8 mouse cellular contexts compared by ENCODE assay signal in genomic region chr19:15984449-15985171, GRCm38 (mm10). TPM values are rescaled to one million over a fixed set of nuclear protein-coding genes. Genes with fewer than 3 reads are reported as not detected.
DNase-seq lines count a peak whose midpoint lies in the region; ATAC-seq lines count a peak whose summit lies in the region.

Gene Cep78 (minus strand): TSS chr19:15984989.

- WGBS in hindbrain, embryonic 16.5 days = under 1% methylated on average over 86 of the region's 88 CpGs
- 2% methylated on average over 79 of the region's 88 CpGs for WGBS in macrophage (ENCODE audit: missing documents)

- peak within 1 kb of the TSS; percentile 93 for H3K27ac ChIP-seq in hindbrain, embryonic 16.5 days (ENCODE audit: low read depth, low read length)
- no peak within 1 kb of the TSS for H3K27ac ChIP-seq in macrophage

- no peaks in the 10 kb centered on the region for H3K27me3 ChIP-seq in hindbrain, embryonic 16.5 days (replicated peaks; ENCODE audit: control insufficient read depth, insufficient read depth, low read length)

- peak; percentile 89 for DNase-seq in R1 (ENCODE audit: low read depth, low spot score)
- DNase-seq in cerebellum, postnatal 25 days = peak; percentile 95 to 98
- peak; percentile 89 to 94 for DNase-seq in frontal cortex, postnatal 36 days (ENCODE audit: low spot score in 2 of 2)
- peak; percentile 87 to 93 for DNase-seq in left cerebral cortex, adult 18-20 months (ENCODE audit: low spot score in 2 of 2)
- DNase-seq in right cerebral cortex, adult 18-20 months = peak; percentile 95
- DNase-seq in urinary bladder, postnatal 10 days (ENCODE audit: low spot score) = peak; percentile 63

- H3K4me2 ChIP-seq in hindbrain, embryonic 16.5 days (ENCODE audit: low read length) = peak within 1 kb of the TSS; percentile 86

- H3K4me3 ChIP-seq in hindbrain, embryonic 16.5 days (ENCODE audit: low read length) = peak within 1 kb of the TSS; percentile 68
- H3K4me3 ChIP-seq in macrophage (ENCODE audit: inconsistent target) = peak within 1 kb of the TSS; percentile 49

- H3K79me2 ChIP-seq in macrophage (ENCODE audit: inconsistent target) = no peaks in the 10 kb centered on the region; the same call in 1 of the 2 replicates

- no peaks in the 10 kb centered on the region for H3K9me3 ChIP-seq in hindbrain, embryonic 16.5 days (ENCODE audit: control insufficient read depth, low read length)

- H3K9ac ChIP-seq in hindbrain, embryonic 16.5 days (ENCODE audit: low read depth, low read length) = peak within 1 kb of the TSS; percentile 96

- no peaks in the 10 kb centered on the region for H3K36me3 ChIP-seq in hindbrain, embryonic 16.5 days (ENCODE audit: control insufficient read depth, insufficient read depth, low read length)
- no peaks in the 10 kb centered on the region for H3K36me3 ChIP-seq in macrophage (ENCODE audit: inconsistent target)

- H3K4me1 ChIP-seq in hindbrain, embryonic 16.5 days (ENCODE audit: control insufficient read depth, insufficient read depth, low read depth, low read length) = peaks cover 20% of the 10 kb centered on the region

- ATAC-seq in hindbrain, embryonic 16.5 days = peak; percentile 95

RNA-seq across cellular contexts. Expression of gene Cep78, which starts in this region (rescaled TPM):
- polyA plus RNA-seq in hindbrain, embryonic 16.5 days (2015; fragmentation: Nextera tagmentation; extraction: Ambion mirVana) = 24.1 and 24.4 TPM in 2 replicates
- total RNA-seq in left cerebral cortex, adult 18-20 months (2021) = 1 to 10 TPM; 9.3 to 9.9 TPM
- total RNA-seq in macrophage (2018; cell fraction: chromatin; rRNA removed) = 10 to 100 TPM in 15 of 26 experiments, 1 to 10 TPM in 11; 1.8 to 18.8 (median 12.6) TPM
- total RNA-seq in macrophage (2018; cell fraction: cytosol; rRNA removed) = 1 to 10 TPM; 1.3 to 4.7 (median 3.9) TPM
- 10 to 100 TPM in 5 of 26 experiments, 1 to 10 TPM in 21; 1.4 to 21.6 (median 7.9) TPM for total RNA-seq in macrophage (2018; cell fraction: nucleus; rRNA removed)
- polyA plus RNA-seq in macrophage (2018) = 3.4 to 7.0 TPM (median 4.7 TPM) in 3 replicates
